Mouse (Mus musculus): ENCODE measurements around the gene Apobr.

DNA sequence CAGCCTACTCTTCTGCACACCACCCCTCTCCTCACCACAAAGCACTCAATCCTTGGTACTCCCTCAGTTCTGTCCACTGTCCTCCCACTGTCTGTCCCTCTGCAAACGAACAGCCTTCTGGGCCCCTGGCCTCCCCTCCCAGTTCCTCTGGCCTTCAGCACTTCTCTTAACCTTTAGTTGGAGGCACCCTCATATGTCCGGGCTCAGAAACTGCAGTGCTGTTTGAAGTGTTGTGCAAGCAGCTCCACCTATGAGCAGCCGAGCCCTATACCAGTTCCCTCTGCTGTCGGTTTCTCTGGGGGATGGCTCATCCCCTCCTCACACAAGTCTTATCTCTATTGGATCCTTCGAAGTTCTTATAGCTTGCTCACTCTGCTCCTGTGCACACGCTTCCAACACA, 11.7 kb downstream of the Apobr start:
- no peak for TF ChIP-seq POLR2A (IDR thresholded peaks at IDR 0.05; ENCODE audit: control insufficient read depth, low read depth, low read length)
- no peak for TF ChIP-seq CTCF (IDR thresholded peaks at IDR 0.05; ENCODE audit: control insufficient read depth, insufficient read depth, insufficient replicate concordance, low read depth, low read length)
